Mouse (Mus musculus) kidney, embryonic 14.5 days (tissue): Measurements from ENCODE around the gene Olfr57. TPM values are rescaled to one million over a fixed set of nuclear protein-coding genes. Genes with fewer than 3 reads are reported as not detected.
"Not testable (repeated sequence)": the region's sequence is repeated elsewhere in the genome, so short reads cannot be mapped to it uniquely, and the experiment has no call there.

ENCODE experiments used
- ATAC-seq: fragments of 200-750 bp; cut with Nextera tagmentation; 2 replicates; pipeline ENCODE4 v1.8.0; 2017; ENCODE audit warnings: moderate number of reproducible peaks, mild to moderate bottlenecking, moderate TSS enrichment, moderate library complexity; ENCODE audit not compliant: low FRiP score, low TSS enrichment
- H3K27ac ChIP-seq: fragments of 300-500 bp; sonication (generic); 2 replicates; pipeline ENCODE4 v1.5.1; 2014; ENCODE audit warnings: low read depth, mild to moderate bottlenecking, low read length, moderate library complexity, mixed read lengths
- H3K27me3 ChIP-seq: fragments of 300-500 bp; sonication (generic); 2 replicates; pipeline ENCODE4 v1.6.1; 2014; ENCODE audit warnings: mild to moderate bottlenecking, low read length; ENCODE audit not compliant: control insufficient read depth, insufficient read depth
- H3K36me3 ChIP-seq: fragments of 300-500 bp; sonication (generic); 2 replicates; pipeline ENCODE4 v1.6.1; 2014; ENCODE audit warnings: low read length, mixed read lengths; ENCODE audit not compliant: control insufficient read depth, insufficient read depth
- H3K4me1 ChIP-seq: fragments of 300-500 bp; sonication (generic); 2 replicates; pipeline ENCODE4 v1.6.1; 2014; ENCODE audit warnings: low read length, mixed read lengths; ENCODE audit not compliant: control insufficient read depth, insufficient read depth
- H3K4me2 ChIP-seq: fragments of 300-500 bp; sonication (generic); replicated peaks from 2 replicates; pipeline ENCODE4 v1.6.1; 2014; ENCODE audit warnings: low read depth, mild to moderate bottlenecking, low read length
- H3K4me3 ChIP-seq: fragments of 300-500 bp; sonication (generic); 2 replicates; pipeline ENCODE4 v1.5.1; 2014; ENCODE audit warnings: mild to moderate bottlenecking, low read length
- H3K9ac ChIP-seq: fragments of 300-500 bp; sonication (generic); 2 replicates; pipeline ENCODE4 v1.6.1; 2014; ENCODE audit warnings: low read depth, mild to moderate bottlenecking, low read length, moderate library complexity
- H3K9me3 ChIP-seq: fragments of 300-500 bp; sonication (generic); 2 replicates; pipeline ENCODE4 v1.6.1; 2016; ENCODE audit warnings: low read length; ENCODE audit not compliant: control insufficient read depth
- WGBS: fragments of 180-500 bp; shearing (Covaris S2); extraction: QIAGEN DNeasy Blood & Tissue Kit; methylation state at CpG from one replicate; pipeline ENCODE4 v1.1.7; 2014; 5-methylcytosine and 5-hydroxymethylcytosine counted together
- polyA plus RNA-seq: library from polyadenylated mRNA; unstranded; fragments of >200 nt; fragmentation: Nextera tagmentation; extraction: Ambion mirVana; gene quantifications from 2 replicates; pipeline ENCODE4 v1.2.1, GENCODE M21; 2014

Olfr57 gene
- 0.27 TPM in 1 of 2 replicates, not detected in the other for polyA plus RNA-seq

DNA sequence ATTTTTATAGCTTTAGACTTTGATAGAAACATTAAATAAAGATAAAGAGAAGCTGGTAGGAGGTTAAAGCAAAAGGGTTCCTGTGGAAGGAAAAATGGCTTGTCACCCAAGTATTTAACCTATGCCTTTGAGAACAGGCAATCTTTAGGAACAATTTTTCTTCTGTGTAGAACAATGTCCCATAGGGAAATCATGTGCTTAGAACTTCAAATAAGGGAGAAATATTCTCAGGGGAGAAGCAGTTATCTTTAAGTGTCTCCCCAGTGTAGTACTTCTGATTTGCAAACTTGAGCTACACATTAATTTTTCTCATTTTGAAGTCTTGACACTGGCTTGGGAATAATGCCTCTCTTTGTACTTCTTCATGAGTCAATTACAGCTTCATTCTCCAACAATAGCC, at the start of gene Olfr57:
Olfr57 (plus strand) TSS at position 301 of the 400 bp plus-strand sequence.
- Histone ChIP-seq H3K9me3 (no peaks in the 10 kb centered on the region), H3K27ac (no peak within 1 kb of the TSS), H3K4me1 (no peaks in the 10 kb centered on the region), H3K9ac (no peak within 1 kb of the TSS), H3K4me3 (no peak within 1 kb of the TSS), H3K4me2 (no peak within 1 kb of the TSS), H3K27me3 (no peaks in the 10 kb centered on the region), H3K36me3 (no peaks in the 10 kb centered on the region)
- no peak for ATAC-seq

DNA sequence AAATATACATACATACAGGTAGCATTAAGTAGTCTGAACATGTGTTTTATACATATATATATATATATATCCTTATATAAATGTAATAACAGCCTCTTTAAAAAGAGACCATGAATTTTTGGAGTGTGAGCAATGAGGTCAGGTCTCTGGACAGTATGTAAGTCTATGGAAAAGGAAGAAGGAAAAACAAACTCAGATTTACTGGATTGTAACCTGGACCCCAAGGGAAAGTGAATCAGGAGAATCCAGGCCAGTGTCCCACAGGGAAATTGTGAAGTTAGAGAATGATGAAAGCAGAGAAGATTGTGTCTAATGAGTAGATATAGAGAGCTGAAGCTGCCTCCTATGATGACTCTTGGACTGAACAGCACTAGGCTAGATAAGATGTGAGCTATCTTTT, 47.8 kb upstream of the Olfr57 start, which contains the start of gene Olfr1352:
Olfr1352 (plus strand) TSS at position 301 of the 400 bp plus-strand sequence.
- Histone ChIP-seq H3K4me2 (no peak within 1 kb of the TSS), H3K36me3 (no peaks in the 10 kb centered on the region), H3K9me3 (no peaks in the 10 kb centered on the region), H3K4me3 (no peak within 1 kb of the TSS), H3K9ac (no peak within 1 kb of the TSS), H3K27me3 (no peaks in the 10 kb centered on the region), H3K4me1 (no peaks in the 10 kb centered on the region), H3K27ac (no peak within 1 kb of the TSS)
- ATAC-seq: no peak

DNA sequence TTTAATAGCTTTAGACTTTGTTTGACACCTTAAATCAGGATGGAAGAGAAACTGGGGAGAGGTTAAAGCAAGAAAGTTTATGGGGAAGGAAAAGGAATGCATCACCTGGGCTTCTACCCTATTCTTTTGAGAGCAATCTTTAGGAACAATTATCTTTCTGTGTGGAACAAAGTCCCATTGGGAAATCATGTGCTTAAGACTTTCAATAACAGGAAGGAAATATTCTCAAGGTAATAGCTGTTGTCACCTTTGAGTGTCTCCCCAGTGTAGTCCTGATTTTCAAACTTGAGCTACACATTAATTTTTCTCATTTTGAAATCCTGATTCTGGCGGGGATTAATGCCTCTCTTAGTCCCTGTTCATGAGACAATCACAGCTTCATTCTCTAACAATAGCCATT, 16.4 kb upstream of the Olfr57 start, which contains the start of gene Olfr1351:
Olfr1351 (plus strand) TSS at position 301 of the 400 bp plus-strand sequence.
- Histone ChIP-seq H3K27ac (no peak within 1 kb of the TSS), H3K9me3 (no peaks in the 10 kb centered on the region), H3K27me3 (no peaks in the 10 kb centered on the region), H3K9ac (no peak within 1 kb of the TSS), H3K4me2 (no peak within 1 kb of the TSS), H3K4me1 (no peaks in the 10 kb centered on the region), H3K36me3 (no peaks in the 10 kb centered on the region), H3K4me3 (no peak within 1 kb of the TSS)
- ATAC-seq: no peak
- WGBS: 69% methylated on average over 1 of the region's 1 CpGs

DNA sequence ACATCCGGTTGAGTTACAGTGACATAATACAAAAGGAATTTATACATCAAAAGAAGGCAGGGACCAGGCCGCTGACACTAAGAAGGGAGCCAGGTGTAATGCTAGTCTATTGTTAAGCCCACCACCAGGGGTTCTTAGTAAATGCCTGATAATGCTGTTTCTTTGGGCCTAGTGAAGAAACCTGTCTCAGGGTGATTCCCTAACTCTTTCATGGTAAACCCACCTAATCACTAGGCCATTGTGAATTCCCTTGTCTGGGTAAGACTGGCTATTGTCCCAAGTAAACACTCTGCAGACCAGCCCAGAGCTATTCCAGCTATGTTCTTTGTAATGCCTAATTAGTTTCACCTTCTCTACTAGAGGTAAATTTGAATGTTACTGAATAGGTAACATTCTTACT, 13.9 kb downstream of the Olfr57 start:
- H3K9ac ChIP-seq, H3K36me3 ChIP-seq, H3K4me1 ChIP-seq, H3K4me2 ChIP-seq, ATAC-seq, H3K27me3 ChIP-seq, H3K4me3 ChIP-seq, H3K9me3 ChIP-seq, H3K27ac ChIP-seq: not testable (repeated sequence)
- 89% methylated on average over 2 of the region's 2 CpGs for WGBS

DNA sequence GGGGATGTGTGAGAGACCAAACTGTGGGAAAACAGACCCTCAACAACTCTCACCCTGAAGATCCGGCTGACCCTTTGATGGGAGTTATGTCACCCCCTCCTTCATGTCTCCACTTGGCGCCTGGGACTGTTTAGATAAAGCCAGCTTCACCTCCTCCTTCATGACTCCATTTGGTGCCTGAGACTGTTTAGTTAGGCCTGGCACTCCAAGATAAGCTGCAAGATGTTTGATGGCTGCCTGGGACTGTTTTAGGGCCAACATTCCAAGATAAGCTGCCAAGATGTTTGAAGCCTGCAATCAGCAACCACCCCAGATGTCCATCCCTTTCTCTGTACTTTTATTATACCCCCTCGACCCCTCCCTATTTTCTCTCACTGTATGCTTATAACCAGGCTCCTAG, 28.8 kb downstream of the Olfr57 start:
- H3K4me3 ChIP-seq, H3K36me3 ChIP-seq, H3K4me2 ChIP-seq, H3K4me1 ChIP-seq, H3K27ac ChIP-seq, H3K27me3 ChIP-seq, ATAC-seq, H3K9ac ChIP-seq, H3K9me3 ChIP-seq: not testable (repeated sequence)
- WGBS: 75% methylated on average over 3 of the region's 3 CpGs

Other genes starting within 250 kb of the Olfr57 start
- gene Slc1a6, start 248.2 kb upstream of the Olfr57 start, polyA plus RNA-seq: 0.27 and 0.84 TPM in 2 replicates
- gene Olfr1356, start 176.6 kb upstream of the Olfr57 start, polyA plus RNA-seq: not detected in 2 replicates
- not detected in 2 replicates for gene Olfr1355, start 153.2 kb upstream of the Olfr57 start, polyA plus RNA-seq
- not detected in 2 replicates for gene Olfr1354, start 115.6 kb upstream of the Olfr57 start, polyA plus RNA-seq
- gene Olfr8, start 78.1 kb upstream of the Olfr57 start, polyA plus RNA-seq: not detected in 2 replicates
- gene Olfr1353, start 65.4 kb upstream of the Olfr57 start, polyA plus RNA-seq: not detected in 2 replicates
- gene Olfr1352, start 47.7 kb upstream of the Olfr57 start, polyA plus RNA-seq: not detected in 2 replicates
- not detected in 2 replicates for gene Olfr1351, start 16.3 kb upstream of the Olfr57 start, polyA plus RNA-seq
- 15.7 and 30.3 TPM in 2 replicates for gene 2610008E11Rik, start 68.9 kb downstream of the Olfr57 start, polyA plus RNA-seq
- not detected in 2 replicates for gene Vmn2r80, start 120.0 kb downstream of the Olfr57 start, polyA plus RNA-seq
- gene Vmn2r81, start 219.0 kb downstream of the Olfr57 start, polyA plus RNA-seq: not detected in 2 replicates